Mouse (Mus musculus): ENCODE results near the gene Aldh18a1. TPM values are rescaled to one million over a fixed set of nuclear protein-coding genes. Genes with fewer than 3 reads are reported as not detected.
A peak's percentile ranks its signal among the peaks of the same experiment; 100 is the strongest.

The Aldh18a1 gene
- polyA plus RNA-seq, 1 experiment: 59.5 TPM

DNA sequence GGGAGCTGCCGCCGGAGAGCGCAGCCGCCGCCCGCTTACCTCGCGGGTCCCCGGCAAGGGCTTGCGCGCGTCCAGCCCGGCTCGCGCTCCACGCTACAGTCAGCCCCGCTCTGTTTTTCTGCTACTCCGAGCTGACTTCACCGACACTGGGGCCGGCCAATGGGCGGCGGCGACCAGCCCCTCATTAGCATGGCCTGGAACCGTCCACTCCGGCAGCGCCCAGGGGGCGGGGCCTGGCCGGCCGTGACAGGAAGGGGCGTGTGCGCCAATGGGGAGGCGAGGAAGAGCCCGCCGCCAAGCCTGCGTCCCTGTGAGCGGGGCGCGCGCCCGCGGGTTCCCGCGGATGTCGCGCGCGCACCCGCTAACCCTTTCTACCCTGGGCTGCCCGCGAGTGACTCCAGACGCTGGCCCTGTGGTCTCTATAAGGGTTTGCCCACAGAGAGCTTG is 74.6 kb downstream of the Aldh18a1 start, which contains the start of gene Sorbs1:
Gene Sorbs1 (minus strand): TSS at position 148 of the 447 bp plus-strand sequence.
- H3K27me3 ChIP-seq (ENCODE audit: control insufficient read depth, insufficient read depth, insufficient read length): no peaks in the 10 kb centered on the region
- H3K79me3 ChIP-seq (ENCODE audit: low read depth): no peaks in the 10 kb centered on the region
- TF ChIP-seq FOSL1 (IDR thresholded peaks at IDR 0.05; ENCODE audit: insufficient read depth, low read length, poor library complexity, severe bottlenecking) (no peak), MYOG (IDR thresholded peaks at IDR 0.05; ENCODE audit: control insufficient read depth, extremely low read depth, insufficient read length) (no peak), MAX (IDR thresholded peaks at IDR 0.05) (no peak), CEBPB (IDR thresholded peaks at IDR 0.05; ENCODE audit: low read depth) (no peak), MYOD1 (IDR thresholded peaks at IDR 0.05; ENCODE audit: control insufficient read depth, insufficient read length, low read depth) (no peak)
- no peaks in the 10 kb centered on the region for H3K36me3 ChIP-seq (ENCODE audit: control insufficient read depth, insufficient read depth)
- peak within 1 kb of the TSS; percentile 52 for H3ac ChIP-seq (ENCODE audit: control insufficient read depth, insufficient read length, low read depth)
- H3K79me2 ChIP-seq (ENCODE audit: control insufficient read depth, insufficient read depth): no peaks in the 10 kb centered on the region
- H3K4me3 ChIP-seq (ENCODE audit: insufficient read depth, poor library complexity, severe bottlenecking): peak within 1 kb of the TSS; percentile 48

DNA sequence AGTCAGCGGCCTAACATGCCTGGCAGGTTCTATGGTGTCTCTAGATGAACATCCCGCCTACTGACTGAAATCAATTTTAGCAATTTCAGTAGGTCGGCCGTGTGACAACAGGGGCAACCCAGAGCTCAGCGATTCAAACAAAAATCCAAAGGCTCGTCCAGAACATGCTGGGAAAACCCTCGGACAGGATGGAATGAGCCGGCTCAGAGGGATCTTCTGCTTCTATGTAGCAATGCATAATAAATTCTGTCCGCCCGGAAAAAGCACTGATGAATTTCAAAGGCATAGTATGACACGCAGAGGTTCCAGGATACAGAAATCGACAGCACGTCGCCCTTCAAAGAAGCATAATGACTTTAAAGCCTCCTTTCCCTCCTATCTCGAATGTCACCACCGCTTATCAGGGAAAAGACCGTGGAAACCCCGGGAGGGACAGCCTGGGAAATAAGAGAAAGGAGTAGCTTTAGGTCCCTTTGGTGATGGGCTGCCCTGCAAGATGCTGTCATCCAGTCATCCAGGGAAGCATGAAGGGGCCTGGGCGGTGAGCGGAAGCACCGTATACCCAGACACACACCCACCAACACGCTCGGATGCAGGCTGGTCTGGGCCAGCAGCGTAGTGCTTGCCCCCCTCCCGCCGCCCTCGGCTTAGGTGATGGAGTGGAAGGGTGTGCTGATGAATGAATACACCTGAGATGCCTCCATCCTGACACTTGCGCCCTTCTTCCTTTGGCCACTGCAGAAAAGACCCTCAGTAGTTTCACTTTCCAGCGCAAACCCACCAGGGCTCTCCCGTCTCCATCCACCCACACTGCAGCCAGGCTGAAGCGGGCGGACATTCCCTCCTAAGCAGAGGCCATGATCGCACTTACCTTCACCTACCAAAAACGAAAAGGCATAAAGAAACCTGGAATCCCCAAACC is 75.5 kb downstream of the Aldh18a1 start:
- peak overlapping the region; percentile 48 for H3K4me3 ChIP-seq (ENCODE audit: insufficient read depth, poor library complexity, severe bottlenecking)
- no peaks in the 10 kb centered on the region for H3K79me2 ChIP-seq (ENCODE audit: control insufficient read depth, insufficient read depth)
- no peaks in the 10 kb centered on the region for H3K36me3 ChIP-seq (ENCODE audit: control insufficient read depth, insufficient read depth)
- H3K79me3 ChIP-seq (ENCODE audit: low read depth): no peaks in the 10 kb centered on the region
- H3ac ChIP-seq (ENCODE audit: control insufficient read depth, insufficient read length, low read depth): peak overlapping the region; percentile 52
- H3K27me3 ChIP-seq (ENCODE audit: control insufficient read depth, insufficient read depth, insufficient read length): no peaks in the 10 kb centered on the region
- TF ChIP-seq MAX (IDR thresholded peaks at IDR 0.05): no peak
- TF ChIP-seq USF1 (IDR thresholded peaks at IDR 0.05; ENCODE audit: low read depth): no peak
- TF ChIP-seq MYOD1 (IDR thresholded peaks at IDR 0.05; ENCODE audit: control insufficient read depth, insufficient read length, low read depth): no peak
- TF ChIP-seq MYOG (IDR thresholded peaks at IDR 0.05; ENCODE audit: control insufficient read depth, extremely low read depth, insufficient read length): no peak
- TF ChIP-seq FOSL1 (IDR thresholded peaks at IDR 0.05; ENCODE audit: insufficient read depth, low read length, poor library complexity, severe bottlenecking): no peak
- no peak for TF ChIP-seq CTCF (IDR thresholded peaks at IDR 0.05; ENCODE audit: control insufficient read depth, insufficient read depth, insufficient read length)
- no peak for TF ChIP-seq CEBPB (IDR thresholded peaks at IDR 0.05; ENCODE audit: low read depth)

DNA sequence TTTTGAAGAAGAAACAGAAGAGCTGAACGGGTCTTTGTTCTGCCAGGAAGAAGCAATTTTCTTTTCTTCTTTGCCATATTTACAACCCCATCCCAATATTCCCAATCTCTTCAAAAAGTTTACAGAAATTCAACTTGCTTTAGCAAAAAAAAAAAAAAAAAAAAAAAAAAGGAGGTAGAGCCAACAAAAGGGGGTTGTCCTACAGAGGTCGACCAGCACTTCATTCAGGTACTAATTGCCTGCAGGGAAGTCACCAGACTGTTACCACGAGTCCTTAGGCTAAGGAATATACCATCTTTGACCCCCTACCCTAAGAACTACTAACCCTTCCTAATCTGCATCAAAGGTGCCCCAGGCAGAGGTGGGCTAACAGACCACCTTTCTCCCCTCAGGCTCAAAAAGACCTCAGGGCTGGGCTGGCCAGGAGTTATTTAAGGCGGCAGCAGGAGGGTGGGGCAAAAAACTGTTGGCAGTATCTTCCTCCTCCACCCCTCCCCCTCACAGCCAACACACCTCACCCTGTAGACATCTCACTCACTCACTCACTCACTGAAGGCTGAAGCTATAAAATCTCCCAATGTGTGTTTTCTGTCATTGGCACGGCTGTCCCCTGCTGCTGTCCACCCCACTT is 76.5 kb downstream of the Aldh18a1 start:
- H3ac ChIP-seq (ENCODE audit: control insufficient read depth, insufficient read length, low read depth): no peak overlapping the region
- no peaks in the 10 kb centered on the region for H3K27me3 ChIP-seq (ENCODE audit: control insufficient read depth, insufficient read depth, insufficient read length)
- H3K79me3 ChIP-seq (ENCODE audit: low read depth): no peaks in the 10 kb centered on the region
- no peak overlapping the region for H3K4me3 ChIP-seq (ENCODE audit: insufficient read depth, poor library complexity, severe bottlenecking)
- no peak for TF ChIP-seq CEBPB (IDR thresholded peaks at IDR 0.05; ENCODE audit: low read depth)
- H3K36me3 ChIP-seq (ENCODE audit: control insufficient read depth, insufficient read depth): no peaks in the 10 kb centered on the region
- H3K79me2 ChIP-seq (ENCODE audit: control insufficient read depth, insufficient read depth): no peaks in the 10 kb centered on the region

DNA sequence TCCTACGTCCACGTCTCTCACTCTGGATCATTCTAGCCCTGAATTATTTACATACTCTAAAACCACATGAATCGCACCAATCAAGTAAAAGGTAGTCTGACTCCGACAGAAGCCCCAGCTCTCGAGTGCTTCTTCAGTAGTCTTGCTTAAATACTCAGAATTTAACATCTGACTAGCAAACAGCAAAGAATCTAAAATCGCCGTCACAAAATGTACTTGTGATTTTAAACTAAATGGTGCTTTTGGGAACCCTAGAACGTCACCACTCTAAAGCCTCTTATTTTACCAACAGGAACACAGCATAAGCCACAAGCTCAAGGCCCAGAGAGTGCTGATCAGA is 77.2 kb downstream of the Aldh18a1 start:
- no peaks in the 10 kb centered on the region for H3K79me2 ChIP-seq (ENCODE audit: control insufficient read depth, insufficient read depth)
- TF ChIP-seq CEBPB (IDR thresholded peaks at IDR 0.05; ENCODE audit: low read depth): no peak
- TF ChIP-seq USF1 (IDR thresholded peaks at IDR 0.05; ENCODE audit: low read depth): no peak
- no peak for TF ChIP-seq MAX (IDR thresholded peaks at IDR 0.05)
- TF ChIP-seq FOSL1 (IDR thresholded peaks at IDR 0.05; ENCODE audit: insufficient read depth, low read length, poor library complexity, severe bottlenecking): no peak
- TF ChIP-seq MYOD1 (IDR thresholded peaks at IDR 0.05; ENCODE audit: control insufficient read depth, insufficient read length, low read depth): no peak
- TF ChIP-seq MYOG (IDR thresholded peaks at IDR 0.05; ENCODE audit: control insufficient read depth, extremely low read depth, insufficient read length): no peak
- TF ChIP-seq CTCF (IDR thresholded peaks at IDR 0.05; ENCODE audit: control insufficient read depth, insufficient read depth, insufficient read length): no peak
- H3K27me3 ChIP-seq (ENCODE audit: control insufficient read depth, insufficient read depth, insufficient read length): no peaks in the 10 kb centered on the region
- no peaks in the 10 kb centered on the region for H3K36me3 ChIP-seq (ENCODE audit: control insufficient read depth, insufficient read depth)
- H3ac ChIP-seq (ENCODE audit: control insufficient read depth, insufficient read length, low read depth): no peak overlapping the region
- H3K79me3 ChIP-seq (ENCODE audit: low read depth): no peaks in the 10 kb centered on the region
- no peak overlapping the region for H3K4me3 ChIP-seq (ENCODE audit: insufficient read depth, poor library complexity, severe bottlenecking)

DNA sequence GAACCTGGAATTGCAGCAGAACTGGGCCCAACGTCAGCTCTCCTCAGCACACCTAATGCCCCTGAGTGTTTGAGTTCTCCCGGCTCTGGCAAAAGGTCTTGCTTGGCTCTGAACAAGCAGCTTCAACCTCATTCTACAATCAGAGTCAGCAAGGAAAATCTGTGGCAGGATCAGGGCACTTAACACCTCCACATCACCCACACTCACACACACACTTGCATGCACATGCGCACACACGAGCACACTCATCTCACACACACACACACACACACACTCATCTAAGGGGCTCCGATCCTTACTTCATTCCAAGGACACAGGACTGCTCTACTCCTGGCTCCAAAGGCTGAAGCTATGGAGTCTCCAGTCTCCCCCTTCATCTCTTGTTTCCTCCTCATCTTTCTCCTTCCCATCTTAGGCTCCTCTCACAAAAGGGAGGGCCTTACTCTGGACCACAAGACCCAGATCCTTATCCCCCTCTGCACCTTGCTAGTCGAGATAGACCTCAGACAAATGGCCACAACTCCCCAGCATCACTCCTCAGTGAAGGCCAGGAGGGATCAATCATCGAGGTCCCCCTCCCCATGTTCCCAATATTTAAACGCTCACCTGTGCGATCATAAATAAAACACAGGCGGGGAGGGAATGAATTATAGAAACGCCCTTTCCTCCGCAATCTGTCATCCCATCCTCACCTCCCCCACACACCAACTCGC is 77.7 kb downstream of the Aldh18a1 start:
- Histone ChIP-seq H3K36me3 (ENCODE audit: control insufficient read depth, insufficient read depth) (no peaks in the 10 kb centered on the region), H3K4me3 (ENCODE audit: insufficient read depth, poor library complexity, severe bottlenecking) (no peak overlapping the region), H3K79me3 (ENCODE audit: low read depth) (no peaks in the 10 kb centered on the region), H3K79me2 (ENCODE audit: control insufficient read depth, insufficient read depth) (no peaks in the 10 kb centered on the region), H3ac (ENCODE audit: control insufficient read depth, insufficient read length, low read depth) (no peak overlapping the region), H3K27me3 (ENCODE audit: control insufficient read depth, insufficient read depth, insufficient read length) (no peaks in the 10 kb centered on the region)
- TF ChIP-seq CTCF (IDR thresholded peaks at IDR 0.05; ENCODE audit: control insufficient read depth, insufficient read depth, insufficient read length): no peak
